ENCODE assay signal across 26 mouse cellular contexts in genomic region chr12:103504402-103504801, GRCm38 (mm10). TPM values are rescaled to one million over a fixed set of nuclear protein-coding genes. Genes with fewer than 3 reads are reported as not detected.
DNase-seq lines count a peak whose midpoint lies in the region; ATAC-seq and TF ChIP-seq lines count a peak whose summit lies in the region.
"Had no signal": no experiment of that assay in that cellular context is flagged by ENCODE, and none has a peak within 500 bp of the region (broad histone marks: within the 10 kb centered on the region; RNA-seq: fewer than 3 reads in every experiment).

No protein-coding gene starts in this region.

- H3K36me3 ChIP-seq in stomach, embryonic 14.5 days (ENCODE audit: control insufficient read depth, insufficient read depth, low read length), result no peaks in the 10 kb centered on the region
- no peaks in the 10 kb centered on the region for H3K36me3 ChIP-seq in stomach, postnatal 0 days (ENCODE audit: control insufficient read depth, insufficient read depth, low read length)
- no peaks in the 10 kb centered on the region for H3K36me3 ChIP-seq in stomach, embryonic 16.5 days (ENCODE audit: control insufficient read depth, insufficient read depth, low read length)
- H3K36me3 ChIP-seq: hindbrain, embryonic 12.5 days; hindbrain, embryonic 15.5 days had no signal

- no peak for TF ChIP-seq EP300 in stomach, postnatal 0 days (optimal IDR thresholded peaks at IDR 0.05)

- no peak overlapping the region for H3K4me2 ChIP-seq in stomach, embryonic 14.5 days (replicated peaks; ENCODE audit: low read depth, low read length)
- no peak overlapping the region for H3K4me2 ChIP-seq in stomach, postnatal 0 days (replicated peaks; ENCODE audit: low read depth)
- H3K4me2 ChIP-seq in stomach, embryonic 16.5 days (ENCODE audit: low read depth, low read length), result no peak overlapping the region
- H3K4me2 ChIP-seq: heart, embryonic 11.5 days; hindbrain, embryonic 12.5 days; hindbrain, embryonic 15.5 days had no signal

- ATAC-seq in stomach, embryonic 14.5 days (ENCODE audit: insufficient number of reproducible peaks, insufficient read depth, low FRiP score, low read depth), result 0 out of 2 replicates have a peak, but pooled peaks have one; percentile 53
- no peak for ATAC-seq in stomach, postnatal 0 days (ENCODE audit: low FRiP score, low TSS enrichment)
- peak; percentile 69; the same call in 1 of the 2 replicates for ATAC-seq in stomach, embryonic 16.5 days (ENCODE audit: insufficient read depth, low FRiP score)
- ATAC-seq: activated CD4-positive, CD25-positive, alpha-beta regulatory T cell, adult 4 months; forebrain, embryonic 14.5 days; forebrain, postnatal 0 days had no signal

- H3K4me1 ChIP-seq in stomach, embryonic 14.5 days (ENCODE audit: control insufficient read depth, insufficient read depth, low read length), result no peaks in the 10 kb centered on the region
- no peaks in the 10 kb centered on the region for H3K4me1 ChIP-seq in stomach, postnatal 0 days (replicated peaks; ENCODE audit: control insufficient read depth, insufficient read depth)
- no peaks in the 10 kb centered on the region for H3K4me1 ChIP-seq in stomach, embryonic 16.5 days (ENCODE audit: control insufficient read depth, insufficient read depth, low read length)
- H3K4me1 ChIP-seq: hindbrain, embryonic 12.5 days; hindbrain, embryonic 15.5 days had no signal

- DNase-seq in stomach, postnatal 0 days (ENCODE audit: low spot score), result no peak
- peak; percentile 37 to 50 for DNase-seq in urinary bladder, postnatal 36 days (ENCODE audit: low spot score in 2 of 2)
- DNase-seq in urinary bladder, postnatal 4 days (ENCODE audit: low spot score in 2 of 2), result no peak
- no peak for DNase-seq in lung, postnatal 36 days
- DNase-seq: adrenal gland, adult 8-10 months; adrenal gland, postnatal 25 days; cerebellum, adult 11-12 months; cerebellum, adult 8-10 months; cerebellum, postnatal 10 days; cerebellum, postnatal 36 days; forebrain, postnatal 0 days; gastrocnemius, adult 2 months; gastrocnemius, postnatal 14 days; heart, adult 11 months had no signal

- no peak overlapping the region for H3K4me3 ChIP-seq in stomach, embryonic 14.5 days (ENCODE audit: low read depth, low read length)
- no peak overlapping the region for H3K4me3 ChIP-seq in stomach, postnatal 0 days (ENCODE audit: low read depth, low read length)
- no peak overlapping the region for H3K4me3 ChIP-seq in stomach, embryonic 16.5 days (replicated peaks; ENCODE audit: low read length)
- H3K4me3 ChIP-seq: gastrocnemius, adult 2 months; hindbrain, embryonic 12.5 days; hindbrain, embryonic 15.5 days had no signal

- no peak for TF ChIP-seq CTCF in stomach, postnatal 0 days (IDR thresholded peaks at IDR 0.05; ENCODE audit: low read depth)

- H3K27me3 ChIP-seq in stomach, embryonic 14.5 days (ENCODE audit: control insufficient read depth, insufficient read depth, low read length), result no peaks in the 10 kb centered on the region
- no peaks in the 10 kb centered on the region for H3K27me3 ChIP-seq in stomach, postnatal 0 days (ENCODE audit: control insufficient read depth, insufficient read depth, low read length)
- no peaks in the 10 kb centered on the region for H3K27me3 ChIP-seq in stomach, embryonic 16.5 days (ENCODE audit: control insufficient read depth, insufficient read depth, low read length)
- H3K27me3 ChIP-seq: hindbrain, embryonic 12.5 days; hindbrain, embryonic 15.5 days had no signal

- no peaks in the 10 kb centered on the region for H3K9me3 ChIP-seq in stomach, embryonic 14.5 days (ENCODE audit: control insufficient read depth, low read depth, low read length)
- H3K9me3 ChIP-seq in stomach, postnatal 0 days (ENCODE audit: control insufficient read depth, low read length), result no peaks in the 10 kb centered on the region
- no peaks in the 10 kb centered on the region for H3K9me3 ChIP-seq in stomach, embryonic 16.5 days (replicated peaks; ENCODE audit: control insufficient read depth, low read length)
- H3K9me3 ChIP-seq: hindbrain, embryonic 12.5 days; hindbrain, embryonic 15.5 days had no signal

- H3K27ac ChIP-seq in stomach, embryonic 14.5 days (ENCODE audit: low read length), result no peak overlapping the region
- no peak overlapping the region for H3K27ac ChIP-seq in stomach, postnatal 0 days (replicated peaks)
- H3K27ac ChIP-seq in stomach, embryonic 16.5 days (ENCODE audit: low read length), result 0 out of 2 replicates have a peak overlapping the region, but pooled peaks have one; percentile 1
- H3K27ac ChIP-seq: gastrocnemius, adult 2 months; hindbrain, embryonic 12.5 days; hindbrain, embryonic 15.5 days had no signal

- H3K9ac ChIP-seq in stomach, embryonic 14.5 days (replicated peaks; ENCODE audit: low read depth, low read length), result no peak overlapping the region
- no peak overlapping the region for H3K9ac ChIP-seq in stomach, postnatal 0 days (ENCODE audit: low read length)
- no peak overlapping the region for H3K9ac ChIP-seq in stomach, embryonic 16.5 days (ENCODE audit: low read length)
- H3K9ac ChIP-seq: forebrain, postnatal 0 days; hindbrain, embryonic 12.5 days; hindbrain, embryonic 15.5 days had no signal

- WGBS in stomach, embryonic 14.5 days, result 71% methylated on average over 3 of the region's 3 CpGs
- 61% methylated on average over 3 of the region's 3 CpGs for WGBS in stomach, postnatal 0 days
- 69% methylated on average over 3 of the region's 3 CpGs for WGBS in stomach, embryonic 16.5 days

RNA-seq across cellular contexts. Expression of gene Ppp4r4, which starts 27.7 kb away (rescaled TPM):
- 1.9 TPM in 2 replicates for polyA plus RNA-seq in stomach, embryonic 14.5 days (2014; fragmentation: Nextera tagmentation; extraction: Ambion mirVana)
- 0.38 and 0.53 TPM in 2 replicates for polyA plus RNA-seq in stomach, postnatal 0 days (2015; fragmentation: Nextera tagmentation; extraction: Ambion mirVana)
- polyA plus RNA-seq in stomach, embryonic 16.5 days (2015; fragmentation: Nextera tagmentation; extraction: Ambion mirVana), result 1.1 and 1.4 TPM in 2 replicates

RNA-seq across cellular contexts. Expression of gene Ifi27l2b, which starts 47.4 kb away (rescaled TPM):
- polyA plus RNA-seq in stomach, embryonic 14.5 days (2014; fragmentation: Nextera tagmentation; extraction: Ambion mirVana), result 1.3 and 2.0 TPM in 2 replicates
- polyA plus RNA-seq in stomach, postnatal 0 days (2015; fragmentation: Nextera tagmentation; extraction: Ambion mirVana), result 17.3 and 19.4 TPM in 2 replicates
- 9.2 and 10.2 TPM in 2 replicates for polyA plus RNA-seq in stomach, embryonic 16.5 days (2015; fragmentation: Nextera tagmentation; extraction: Ambion mirVana)
- polyA plus RNA-seq: activated CD4-positive, CD25-positive, alpha-beta regulatory T cell, adult 4 months; brain, embryonic 14.5 days; embryonic facial prominence, embryonic 11.5 days; embryonic facial prominence, embryonic 14.5 days; forebrain, embryonic 11.5 days; forebrain, embryonic 14.5 days; forebrain, postnatal 0 days; frontal cortex, adult 2 months; heart, embryonic 11.5 days; hindbrain, embryonic 12.5 days; hindbrain, embryonic 15.5 days had no signal

Comparison
In these comparisons a context has a peak if more than half of its experiments do, and no peak if none do; other contexts are left out.
1. DNase-seq: peak in urinary bladder, postnatal 36 days (2 of 2); none in stomach, postnatal 0 days (single experiment), urinary bladder, postnatal 4 days (0 of 2) and lung, postnatal 36 days (single experiment).